Mouse (Mus musculus) urinary bladder, postnatal 14 days (tissue): Measurements from ENCODE around the gene Glyr1.

Experiments
- DNase-seq: peaks from one replicate; pipeline ENCODE4 v3.0.0; 2021; ENCODE audit warnings: low spot score

Glyr1 gene

DNA sequence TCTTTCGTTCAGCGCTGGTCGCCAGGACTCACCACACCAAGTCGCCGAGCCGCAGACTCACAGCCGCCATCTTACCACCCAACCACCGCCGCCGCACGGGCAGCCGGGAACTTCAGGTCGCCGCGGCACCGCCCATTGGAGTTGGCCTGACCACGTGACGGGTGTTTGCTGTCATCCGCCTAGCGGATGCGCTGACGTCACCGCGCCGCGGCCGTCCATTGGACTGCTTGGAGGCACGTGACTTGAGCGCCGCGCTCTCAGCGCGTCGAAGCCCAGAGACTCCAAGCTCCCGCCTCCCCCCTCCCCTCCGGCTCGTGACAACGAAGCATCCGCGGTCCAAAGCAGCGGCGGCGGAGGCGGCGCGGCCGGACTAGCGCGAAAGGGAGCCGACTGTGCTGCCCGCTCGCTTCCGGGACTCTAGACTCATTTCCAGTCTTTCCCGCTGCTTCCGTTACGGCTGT, at the start of gene Glyr1, which contains the start of gene Ubn1:
Gene Glyr1, minus strand, starts transcription at position 90 of the 461 bp plus-strand sequence.
Gene Ubn1, plus strand, starts transcription at position 284 of the 461 bp plus-strand sequence.
- DNase-seq, result peak; percentile 100

DNA sequence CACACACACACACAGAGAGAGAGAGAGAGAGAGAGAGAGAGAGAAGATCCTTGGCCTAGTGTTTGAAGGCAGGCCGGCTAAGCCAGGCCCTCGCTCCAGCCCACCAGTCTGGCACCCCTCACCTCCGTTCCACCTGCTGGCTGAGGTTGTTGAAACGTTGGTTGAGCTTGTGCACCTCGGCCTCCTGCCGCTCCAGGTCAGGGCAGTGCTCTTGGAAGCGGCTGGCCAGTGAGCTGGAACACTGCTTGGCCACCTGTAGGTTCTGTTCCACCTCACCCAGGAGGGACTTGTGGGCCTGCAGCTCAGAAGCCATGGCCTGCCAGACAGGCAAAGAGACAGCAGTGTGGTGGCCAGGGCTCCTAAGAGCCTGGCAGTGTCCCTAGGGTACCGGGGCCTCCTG, 46.8 kb upstream of the Glyr1 start:
- no peak for DNase-seq

DNA sequence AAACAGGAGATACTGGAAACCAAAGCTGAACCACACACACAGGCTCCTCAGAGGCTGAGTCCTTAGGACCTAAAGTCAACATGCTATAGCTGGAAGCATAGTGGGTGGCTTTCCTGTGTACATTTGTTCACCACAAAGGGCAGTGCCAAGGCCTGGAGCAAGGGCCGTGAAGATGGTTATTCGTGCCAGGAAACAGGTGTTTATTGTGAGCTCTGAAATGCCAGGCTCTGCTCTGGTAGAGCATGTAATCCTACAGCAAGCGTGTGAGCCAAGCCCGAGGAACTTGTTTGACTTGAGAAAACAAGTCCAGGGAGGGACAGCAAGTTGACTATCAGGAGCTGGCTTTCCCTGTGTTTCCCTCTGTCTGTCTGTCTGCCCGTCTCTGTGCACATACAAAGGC, 43.6 kb upstream of the Glyr1 start:
- no peak for DNase-seq

DNA sequence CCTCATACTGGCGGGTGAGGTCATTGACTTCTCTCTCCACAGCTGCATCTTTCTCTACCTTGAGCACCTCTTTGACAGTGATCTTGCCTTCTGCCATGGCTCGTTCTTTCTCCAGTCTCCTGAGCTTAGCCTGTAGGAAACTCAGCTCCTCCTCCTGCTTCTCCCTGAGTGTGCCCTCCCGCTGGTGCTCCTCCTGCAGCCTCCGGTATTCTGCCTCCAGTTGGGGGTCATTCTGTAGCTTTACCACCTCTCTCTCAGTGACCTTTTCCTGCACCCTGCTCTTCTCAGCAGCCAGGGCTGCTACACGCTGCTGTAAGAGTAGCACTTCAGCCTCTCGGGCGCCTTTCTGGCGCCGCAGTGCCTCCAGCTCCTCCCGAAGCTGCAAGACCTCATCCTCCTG, 39.4 kb upstream of the Glyr1 start:
- DNase-seq, result no peak

DNA sequence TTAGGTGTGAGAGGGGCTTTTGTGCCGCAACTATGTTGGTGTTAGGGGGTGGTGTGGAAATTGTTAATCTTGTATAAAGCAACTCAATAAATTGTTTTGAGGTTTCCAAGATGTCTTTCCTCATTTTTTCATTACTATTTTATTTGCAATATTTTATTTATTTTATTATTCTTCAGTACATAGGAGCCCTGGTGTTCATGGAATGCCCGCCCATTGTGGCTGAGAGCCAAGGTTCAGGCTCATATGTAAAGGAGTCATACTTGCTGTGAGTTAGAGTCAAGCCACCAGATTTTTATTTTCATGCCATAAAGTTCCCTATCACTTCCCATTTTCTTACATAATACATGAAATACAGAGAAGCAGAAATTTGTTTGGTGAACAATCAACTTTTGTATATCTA, 36.5 kb upstream of the Glyr1 start:
- no peak for DNase-seq

DNA sequence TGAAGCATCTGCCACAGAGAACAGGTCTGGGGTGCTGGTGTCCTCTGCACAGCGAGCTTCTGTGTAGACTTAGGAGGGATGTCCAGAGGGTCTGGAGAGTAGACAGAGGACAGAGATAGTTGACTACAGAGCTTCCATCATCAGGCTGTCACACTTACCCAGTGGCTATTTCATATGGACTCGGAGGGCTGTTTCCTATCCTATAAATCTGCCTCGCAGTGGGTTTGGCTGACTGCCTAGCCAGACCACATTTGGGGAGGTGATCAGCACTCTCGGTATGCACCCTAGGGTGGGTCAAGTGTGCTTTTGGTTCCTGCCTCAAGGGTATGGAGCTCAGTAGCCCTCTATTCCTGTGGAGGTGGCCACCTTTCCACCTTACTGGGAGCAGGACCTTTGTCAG, 35.5 kb upstream of the Glyr1 start:
- no peak for DNase-seq

DNA sequence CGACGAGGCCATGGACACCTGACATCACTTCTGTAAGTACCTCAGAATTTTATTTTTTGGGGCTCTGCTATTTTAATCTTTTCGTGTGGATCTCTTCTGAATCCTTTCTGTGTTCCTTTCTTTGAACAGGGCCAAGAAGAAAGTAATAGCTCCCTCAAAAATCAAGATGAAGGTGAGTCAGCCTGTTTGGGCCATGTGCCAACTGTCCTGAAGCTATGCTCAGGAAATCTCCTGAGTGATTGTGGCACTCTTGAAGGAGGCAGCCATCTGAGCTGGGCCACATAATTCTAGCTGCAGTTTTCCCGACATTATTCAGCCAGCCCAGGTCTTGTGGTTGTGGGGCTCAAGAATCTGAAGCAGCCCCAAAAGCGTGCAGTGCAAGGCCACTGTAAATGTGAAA, 24.7 kb upstream of the Glyr1 start:
- peak; percentile 48 for DNase-seq

DNA sequence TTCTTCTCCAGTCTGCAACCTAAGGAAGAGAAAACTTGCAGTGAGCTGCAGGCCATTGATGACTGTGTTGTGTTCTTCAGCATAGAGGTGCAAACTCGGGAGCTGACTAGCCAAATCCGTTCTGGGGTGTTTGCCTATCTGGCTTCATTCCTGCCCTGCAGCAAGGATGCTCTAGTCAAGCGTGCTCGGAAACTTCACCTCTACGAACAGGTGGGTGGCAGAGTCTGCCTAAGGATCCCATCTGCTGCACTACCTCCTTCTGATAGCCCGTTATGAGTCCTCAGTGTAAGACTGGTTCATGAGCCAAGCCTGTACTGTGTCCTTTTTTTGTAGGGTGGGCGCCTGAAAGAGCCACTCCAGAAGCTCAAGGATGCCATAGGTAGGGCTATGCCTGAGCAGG, 22.3 kb upstream of the Glyr1 start:
- DNase-seq, result no peak

DNA sequence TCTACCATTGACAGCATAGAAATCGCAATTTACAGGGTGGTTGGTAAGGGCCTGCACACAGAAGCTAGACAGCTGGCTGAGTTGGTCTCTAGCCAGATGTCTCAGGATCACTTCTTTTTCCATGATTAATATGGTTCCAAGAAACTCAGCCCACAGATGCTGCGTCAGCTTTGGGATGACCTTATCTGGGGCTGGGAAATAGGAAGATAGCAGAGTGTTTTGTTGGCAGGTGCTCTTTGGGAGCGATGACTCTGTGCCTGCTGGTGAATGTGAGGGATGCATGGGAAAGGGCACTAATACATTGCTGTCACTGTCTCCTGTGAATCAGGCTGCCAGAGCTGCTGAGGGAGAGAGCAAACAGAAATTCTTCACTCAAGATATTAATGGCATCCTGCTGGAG, 20.7 kb upstream of the Glyr1 start:
- no peak for DNase-seq

DNA sequence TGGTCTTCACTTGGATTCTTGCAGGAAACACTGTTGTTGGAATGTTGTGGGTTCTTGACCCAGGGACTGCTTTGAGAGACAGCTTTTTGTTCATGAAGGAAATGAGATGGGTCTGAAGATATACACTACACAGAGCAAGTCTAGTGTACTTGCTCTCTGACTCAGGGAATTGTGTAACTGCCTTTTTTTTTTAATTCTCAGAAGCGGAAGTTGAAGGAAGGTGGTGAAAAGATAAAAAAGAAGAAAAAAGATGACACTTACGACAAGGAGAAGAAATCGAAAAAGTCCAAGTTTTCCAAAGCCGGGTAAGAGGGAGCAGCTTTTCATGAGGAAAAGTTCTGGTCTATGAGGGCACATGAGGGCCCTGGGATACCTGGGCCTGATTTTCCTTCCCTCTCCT, 13.8 kb upstream of the Glyr1 start:
- DNase-seq, result no peak

DNA sequence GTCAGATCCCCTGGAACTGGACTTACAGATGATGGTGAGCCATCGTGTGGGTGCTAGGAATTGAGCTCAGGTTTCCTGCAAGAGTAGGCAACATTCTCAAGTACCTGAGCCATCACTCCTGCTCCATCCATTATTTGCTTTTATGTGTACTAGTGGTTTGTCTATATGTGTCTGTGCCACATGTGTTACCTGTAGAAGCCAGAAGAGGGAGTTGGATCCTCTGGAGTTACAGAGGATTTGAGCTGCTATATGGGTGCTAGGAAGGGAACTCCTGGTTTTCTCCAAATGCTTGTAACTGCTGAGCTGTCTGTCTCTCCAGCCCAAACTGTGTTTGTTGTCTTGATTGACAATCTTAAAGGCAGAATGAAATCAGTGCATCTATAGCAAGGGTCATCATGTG, 8.5 kb upstream of the Glyr1 start:
- no peak for DNase-seq

DNA sequence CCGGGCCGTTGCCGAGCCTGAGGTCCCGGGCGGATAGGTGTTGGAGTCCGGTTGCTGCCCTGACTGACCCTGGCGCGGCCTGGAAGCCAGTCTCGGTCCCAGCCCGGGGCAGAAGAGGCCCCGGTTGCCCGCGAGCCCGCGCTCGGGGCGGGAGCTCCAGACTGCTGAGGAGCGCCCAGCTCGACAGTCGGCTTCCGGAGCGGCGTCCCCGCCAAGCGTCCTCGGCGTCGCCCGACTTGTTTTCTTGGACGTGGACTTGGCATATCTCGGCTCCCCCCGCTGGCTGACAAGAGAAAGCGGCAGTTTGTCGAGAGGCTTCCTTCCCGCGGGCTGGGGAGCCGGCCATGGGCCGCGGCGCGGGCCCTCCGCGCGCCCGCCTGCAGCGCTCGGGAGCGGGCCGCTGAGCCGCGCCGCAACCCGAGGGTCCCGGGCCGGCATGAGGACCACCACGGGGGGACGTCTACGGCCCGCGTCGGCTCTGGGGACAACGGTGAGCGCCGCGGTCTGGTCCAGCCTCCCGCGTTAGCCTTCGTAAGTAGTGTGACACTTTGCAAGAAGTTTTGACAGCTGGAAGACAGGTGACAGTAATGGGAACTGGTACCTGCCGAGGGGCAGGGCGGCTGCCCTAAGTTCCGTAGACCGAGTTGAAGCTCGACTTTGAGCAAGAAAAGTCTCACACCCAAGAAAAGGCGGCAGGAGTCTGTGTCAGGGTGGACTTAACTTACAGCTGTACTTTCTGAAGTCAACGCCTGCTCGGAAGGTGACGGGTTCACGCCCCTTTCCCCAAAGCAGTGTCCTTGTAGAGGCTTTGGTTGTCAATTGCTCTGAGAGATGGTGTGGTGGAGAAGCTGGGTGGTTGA, 818 bp upstream of the Glyr1 start:
- peak; percentile 77 for DNase-seq

DNA sequence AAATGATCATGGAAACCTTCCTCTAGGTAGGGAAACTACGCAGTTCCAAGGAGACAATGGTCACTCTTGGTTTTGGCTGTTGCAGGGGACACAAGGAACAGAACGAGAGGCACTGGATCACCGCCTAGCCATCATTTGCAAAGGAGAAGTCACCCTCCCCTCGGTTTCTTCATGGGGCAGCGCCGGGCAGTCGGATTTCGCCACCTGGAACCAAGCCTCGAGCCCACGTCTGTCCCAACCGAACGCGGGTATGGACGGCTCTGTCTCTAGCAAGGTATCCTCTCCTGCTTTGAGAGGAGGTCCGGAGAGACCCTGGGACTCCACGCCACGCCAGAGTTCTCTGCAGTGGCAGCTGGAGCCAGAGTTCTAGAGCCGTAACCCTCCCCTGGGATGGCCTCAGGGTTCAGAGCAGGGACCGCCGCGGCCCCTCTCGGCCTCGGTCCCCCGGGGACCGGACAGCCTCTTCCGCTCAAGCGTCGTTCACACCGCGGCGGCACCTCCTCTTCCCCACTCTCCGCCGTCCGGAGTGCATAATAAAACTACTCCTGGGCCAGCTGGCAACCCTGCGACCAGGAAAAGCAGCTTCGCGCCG, 385 bp downstream of the Glyr1 start:
- DNase-seq, result no peak

DNA sequence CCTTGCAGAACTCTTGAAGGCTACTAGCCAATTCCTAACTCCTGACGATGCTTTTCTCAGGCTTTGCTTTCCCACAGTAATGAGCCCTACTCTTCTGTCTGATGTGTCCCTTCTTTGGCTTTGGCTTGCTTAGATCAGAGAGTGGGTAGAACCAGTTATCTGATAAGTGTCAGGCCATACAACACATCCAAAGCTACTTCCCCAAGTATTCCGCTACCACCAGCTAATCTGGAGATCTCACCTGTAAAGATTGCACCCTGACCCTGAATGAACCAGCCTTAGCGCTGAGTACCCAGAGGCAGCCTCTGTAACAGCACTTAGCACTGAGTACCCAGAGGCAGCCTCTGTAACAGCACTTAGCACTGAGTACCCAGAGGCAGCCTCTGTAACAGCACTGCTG, 4.3 kb downstream of the Glyr1 start:
- no peak for DNase-seq

DNA sequence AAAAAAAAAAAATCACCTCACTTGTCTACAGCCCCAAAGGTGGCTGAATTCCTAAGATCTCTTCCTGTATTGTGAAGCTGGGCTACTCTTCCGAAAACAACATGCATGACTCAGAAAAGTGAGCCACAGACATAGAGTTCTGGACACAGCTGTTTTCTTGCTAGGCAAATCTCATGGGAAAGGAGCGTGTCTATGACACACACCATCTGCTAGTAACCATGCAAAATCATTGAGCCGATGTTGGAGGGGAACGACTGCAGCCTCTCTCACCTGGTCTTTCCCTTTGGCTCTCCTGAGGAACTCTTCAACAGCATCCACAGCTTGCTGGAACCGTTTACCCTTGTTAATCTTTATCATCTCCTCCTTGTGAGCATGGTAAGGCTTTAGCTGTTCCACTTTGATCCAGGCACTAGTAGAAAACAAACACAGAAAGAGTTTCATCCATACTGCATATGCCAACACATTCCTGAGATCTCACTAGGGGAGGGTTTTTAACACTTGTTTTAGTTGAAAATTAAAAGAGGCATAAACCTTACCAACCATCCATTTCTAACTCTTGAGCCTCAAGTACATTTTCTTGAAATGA, 12.9 kb downstream of the Glyr1 start:
- DNase-seq, result no peak

DNA sequence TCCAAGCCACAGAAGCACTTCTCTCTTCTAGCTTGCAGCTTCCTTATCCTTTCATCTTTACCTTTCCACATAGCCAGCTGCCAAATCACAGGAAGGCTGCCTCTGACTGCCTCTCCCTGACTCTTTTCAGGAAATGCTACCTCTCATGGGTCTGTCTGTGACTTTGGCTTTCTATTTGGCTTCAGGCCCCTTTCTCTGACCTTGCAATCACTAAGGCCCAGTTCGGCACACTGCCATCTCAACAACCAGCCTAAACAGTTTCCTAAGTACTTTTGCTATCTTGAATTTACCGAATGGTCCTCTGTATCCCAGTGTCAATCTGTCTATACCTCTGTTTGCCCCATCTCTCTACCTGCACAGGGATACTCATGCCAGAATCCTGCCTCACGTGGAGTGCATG, 14.1 kb downstream of the Glyr1 start:
- DNase-seq, result no peak

DNA sequence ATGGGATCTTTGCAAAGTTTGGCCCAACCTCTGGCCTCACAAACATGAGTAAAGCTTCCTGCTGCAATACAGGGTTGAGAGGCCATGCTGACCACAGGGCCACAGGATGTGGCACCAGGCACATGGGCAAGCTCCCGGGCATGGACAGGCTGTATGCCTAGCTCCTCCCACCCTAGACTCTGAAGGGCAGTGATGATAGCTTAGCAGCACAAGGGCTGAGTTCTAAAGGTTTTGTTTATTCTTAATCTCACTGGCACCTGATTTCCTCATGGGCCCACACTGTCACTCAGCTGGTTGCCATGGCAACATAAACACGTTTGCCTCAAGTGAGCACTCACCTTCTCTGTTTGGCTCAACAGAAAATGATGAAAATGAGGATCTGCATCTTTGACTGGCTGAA, 19.8 kb downstream of the Glyr1 start:
- no peak for DNase-seq

DNA sequence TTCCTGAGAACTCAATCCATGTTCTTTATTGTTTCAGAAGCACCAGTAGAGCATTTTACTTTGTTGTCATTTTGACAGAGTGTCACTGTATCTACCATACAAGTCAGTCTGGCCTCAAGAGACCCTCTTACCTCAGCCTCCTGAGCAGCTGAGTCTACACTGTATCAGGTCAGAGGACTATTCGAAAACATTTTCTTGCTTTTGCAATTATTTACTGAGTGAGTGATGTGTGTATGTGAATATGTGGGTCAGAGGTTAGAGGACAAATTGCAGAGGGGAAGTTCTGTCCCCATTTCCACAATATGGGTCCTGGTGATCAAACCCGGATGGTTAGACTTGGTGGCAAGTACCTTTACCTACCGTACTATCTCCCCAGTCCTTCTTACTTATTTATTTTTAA, 25.6 kb downstream of the Glyr1 start:
- no peak for DNase-seq

DNA sequence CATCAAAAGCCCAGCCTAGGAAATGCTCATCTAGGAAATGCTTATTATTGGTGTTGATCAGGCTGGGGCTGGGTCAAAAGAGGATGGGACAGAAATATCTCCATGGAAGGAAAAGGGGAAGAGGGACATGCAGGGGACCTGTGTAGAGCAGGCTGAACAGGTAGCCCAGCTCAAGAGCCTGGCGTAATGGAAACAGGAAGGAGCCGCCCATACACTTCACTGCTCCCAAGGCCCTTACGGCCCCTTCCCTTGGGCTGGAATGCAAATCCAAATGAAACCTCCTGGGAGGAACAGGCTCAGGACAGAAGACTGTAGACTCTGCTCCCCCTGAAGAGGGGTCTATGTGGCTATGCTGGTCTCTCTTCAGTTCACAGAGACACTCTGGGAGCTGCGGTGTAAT, 35.1 kb downstream of the Glyr1 start:
- no peak for DNase-seq

DNA sequence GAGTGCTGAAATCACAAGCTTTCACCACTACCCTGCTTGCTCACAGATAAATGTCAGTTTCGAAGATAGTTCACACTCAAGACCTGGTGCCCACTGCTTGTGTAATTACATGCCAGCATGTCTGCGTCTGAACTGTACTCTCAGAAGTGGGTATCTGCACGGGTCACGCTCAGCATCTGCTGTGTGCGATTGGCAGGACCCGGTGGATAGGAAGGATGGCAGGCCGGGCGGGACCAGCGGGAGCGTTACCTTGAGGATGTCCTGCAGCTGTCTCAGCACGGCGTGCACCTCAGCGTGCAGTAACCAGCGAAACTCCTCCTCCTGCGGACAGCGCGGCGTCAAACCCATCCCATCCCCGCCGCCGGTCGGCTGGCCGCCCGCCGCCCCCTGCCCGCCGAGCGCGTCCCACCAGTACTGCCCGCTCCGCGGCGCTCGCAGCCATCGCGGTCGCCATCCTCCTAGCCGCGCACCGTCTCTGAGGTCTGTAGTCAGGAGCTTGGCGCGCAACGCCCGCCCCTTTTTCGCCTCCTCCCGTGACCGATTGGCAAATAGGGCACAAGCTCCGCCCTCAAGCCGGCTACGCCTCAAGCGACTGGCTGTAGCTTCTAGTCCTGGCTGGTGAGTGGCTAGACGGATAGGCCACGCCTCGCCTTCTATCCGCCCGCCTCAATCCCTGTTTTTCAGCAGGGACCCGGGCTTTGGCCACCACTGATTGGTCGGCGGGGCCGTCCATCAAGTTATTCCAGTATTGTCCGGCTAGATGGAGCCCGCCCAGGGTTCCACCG, 36.4 kb downstream of the Glyr1 start, which contains the start of gene Rogdi:
Gene Rogdi, minus strand, starts transcription at position 500 of the 785 bp plus-strand sequence.
- peak; percentile 99 for DNase-seq

DNA sequence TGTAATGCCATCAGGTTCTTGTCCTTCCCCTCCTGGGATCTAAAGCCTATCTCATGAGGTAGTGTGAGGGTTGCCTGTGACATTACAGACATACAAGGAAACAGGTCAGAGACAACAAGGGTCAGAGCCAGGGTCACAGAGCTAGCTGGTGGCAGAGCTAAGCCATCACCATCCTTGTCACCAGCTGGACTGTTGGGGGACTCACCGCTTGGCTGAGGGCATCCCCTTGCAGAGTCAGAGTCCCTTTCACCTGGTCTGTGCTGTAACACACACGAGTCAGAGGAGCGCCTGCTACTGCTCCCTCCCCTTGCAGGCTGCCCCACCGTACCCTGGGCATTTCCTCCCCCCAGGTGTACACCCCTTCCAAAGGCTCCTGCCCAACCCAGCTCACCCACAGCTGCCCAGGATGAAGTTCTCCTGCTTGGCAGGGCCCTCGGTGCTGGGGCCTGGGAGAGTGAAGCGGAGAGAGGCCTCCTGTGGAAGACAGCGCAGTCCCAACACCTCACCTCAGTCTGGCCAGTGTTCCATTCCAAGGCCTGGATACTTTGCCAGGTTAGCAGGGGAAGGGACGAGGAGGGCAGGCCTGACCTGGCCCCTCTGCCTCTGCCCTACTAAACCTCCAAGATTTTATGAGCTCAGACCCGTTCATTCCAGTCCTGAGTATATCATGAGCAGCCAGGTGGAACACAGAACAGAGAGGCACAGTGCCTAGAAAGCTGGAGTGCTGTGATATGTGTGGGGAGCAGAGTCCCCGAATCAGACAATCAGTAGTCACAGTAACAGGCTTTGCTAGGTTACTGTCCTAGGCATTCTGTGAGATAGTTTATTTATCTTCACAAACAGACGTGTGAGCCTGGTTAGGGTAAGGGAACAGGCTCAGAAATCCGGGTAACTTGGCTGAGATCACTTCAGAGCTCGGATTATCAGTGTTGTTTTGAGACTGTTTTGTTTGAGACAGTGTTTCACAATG, 37.3 kb downstream of the Glyr1 start:
- DNase-seq, result no peak
